Mouse (Mus musculus): Measurements from ENCODE around the gene Uhrf1bp1. TPM values are rescaled to one million over a fixed set of nuclear protein-coding genes. Genes with fewer than 3 reads are reported as not detected.
A peak's percentile ranks its signal among the peaks of the same experiment; 100 is the strongest.
"Not testable (repeated sequence)": the region's sequence is repeated elsewhere in the genome, so short reads cannot be mapped to it uniquely, and the experiment has no call there.

Gene Uhrf1bp1
- polyA plus RNA-seq, 1 experiment from 2014 or later = 6.6 TPM

DNA sequence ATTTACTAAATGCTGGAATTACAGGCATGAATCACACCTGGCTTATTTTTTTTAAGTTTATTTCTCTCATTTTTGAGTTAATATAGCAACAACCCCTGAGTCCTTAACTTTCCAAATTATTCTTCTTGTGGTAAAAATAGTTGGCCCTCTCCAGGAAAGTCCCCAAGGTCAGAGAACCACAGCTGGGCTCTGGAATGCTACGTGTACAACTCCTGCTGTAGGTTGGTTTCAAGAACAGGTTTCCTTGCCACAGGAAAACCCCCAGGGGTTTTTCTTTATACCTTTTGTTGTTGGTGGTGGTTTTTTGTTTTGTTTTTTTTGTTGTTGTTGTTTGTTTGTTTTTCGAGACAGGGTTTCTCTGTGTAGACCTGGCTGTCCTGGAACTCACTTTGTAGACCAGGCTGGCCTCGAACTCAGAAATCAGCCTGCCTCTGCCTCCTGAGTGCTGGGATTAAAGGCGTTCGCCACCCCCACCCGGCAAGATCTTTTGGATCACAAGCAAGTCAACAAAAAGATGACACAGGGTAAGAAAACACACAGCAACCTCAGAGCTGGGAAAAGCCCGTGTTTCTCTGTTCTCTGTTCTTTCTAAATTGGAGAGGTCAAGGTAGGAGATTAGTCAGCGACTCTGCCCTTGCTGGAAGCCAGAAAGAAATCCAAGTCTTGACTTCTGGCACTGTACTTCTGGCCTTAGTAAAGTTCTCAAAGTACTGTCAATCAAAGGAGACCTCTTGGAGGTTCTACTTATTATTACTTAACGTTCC is 32.9 kb upstream of the Uhrf1bp1 start:
- H3K27ac ChIP-seq = no peak overlapping the region
- H3K36me3 ChIP-seq = no peaks in the 10 kb centered on the region
- peaks cover 33% of the 10 kb centered on the region for H3K4me1 ChIP-seq (replicated peaks)
- no peaks in the 10 kb centered on the region for H3K27me3 ChIP-seq
- H3K4me3 ChIP-seq (replicated peaks) = no peak overlapping the region
- no peak overlapping the region for H3K4me2 ChIP-seq (replicated peaks)
- no peak overlapping the region for H3K9ac ChIP-seq (replicated peaks)
- no peaks in the 10 kb centered on the region for H3K9me3 ChIP-seq
- WGBS = 78% methylated on average over 9 of the region's 9 CpGs
- ATAC-seq = no peak

DNA sequence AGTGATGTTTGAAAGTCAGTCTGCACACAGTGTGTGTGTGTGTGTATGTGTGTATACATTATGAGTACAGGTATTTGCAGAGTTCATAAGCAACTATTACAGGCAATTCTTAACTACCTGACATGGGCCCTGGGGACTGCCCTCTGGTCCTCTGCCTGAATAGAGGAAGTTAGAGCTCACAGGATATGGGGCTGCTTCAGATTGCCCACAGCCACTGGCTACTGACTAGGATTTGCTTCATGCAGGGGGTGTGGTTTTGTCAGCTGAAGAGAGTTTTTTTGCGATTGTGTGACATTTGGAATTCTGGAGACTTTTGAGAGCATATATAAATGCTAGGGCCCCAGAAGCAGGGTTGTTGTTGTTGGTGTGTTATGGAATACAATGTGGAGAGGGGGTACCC is 31.3 kb upstream of the Uhrf1bp1 start:
- Histone ChIP-seq H3K9me3 (no peaks in the 10 kb centered on the region), H3K4me1 (replicated peaks) (peaks cover 18% of the 10 kb centered on the region), H3K27me3 (no peaks in the 10 kb centered on the region), H3K27ac (no peak overlapping the region), H3K9ac (replicated peaks) (no peak overlapping the region), H3K4me2 (replicated peaks) (no peak overlapping the region), H3K4me3 (replicated peaks) (no peak overlapping the region), H3K36me3 (no peaks in the 10 kb centered on the region)
- 78% methylated on average over 1 of the region's 1 CpGs for WGBS
- no peak for ATAC-seq

DNA sequence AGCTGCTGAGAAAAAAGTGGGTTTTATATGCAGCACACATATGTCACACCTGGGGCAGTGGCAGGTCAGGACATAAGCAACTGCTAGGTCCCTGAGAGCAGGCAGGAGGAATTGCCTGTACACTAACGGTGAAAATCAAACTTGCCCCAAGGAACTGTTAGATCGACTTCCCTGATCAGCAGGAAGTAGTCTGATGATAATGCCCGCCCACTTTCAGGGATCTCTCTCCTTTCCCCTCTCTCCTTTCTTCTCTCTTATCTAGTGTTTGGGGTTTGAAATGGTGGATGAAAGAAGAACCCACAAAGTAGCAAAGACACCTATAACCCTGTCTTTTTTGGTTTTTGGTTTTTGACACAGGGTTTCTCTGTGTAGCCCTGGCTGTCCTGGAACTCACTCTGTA is 30.7 kb upstream of the Uhrf1bp1 start:
- Histone ChIP-seq H3K27ac (no peak overlapping the region), H3K9ac (replicated peaks) (no peak overlapping the region), H3K9me3 (no peaks in the 10 kb centered on the region), H3K4me1 (replicated peaks) (peaks cover 18% of the 10 kb centered on the region), H3K36me3 (no peaks in the 10 kb centered on the region), H3K4me3 (replicated peaks) (no peak overlapping the region), H3K27me3 (no peaks in the 10 kb centered on the region), H3K4me2 (replicated peaks) (no peak overlapping the region)
- WGBS = 33% methylated on average over 3 of the region's 3 CpGs
- no peak for ATAC-seq

DNA sequence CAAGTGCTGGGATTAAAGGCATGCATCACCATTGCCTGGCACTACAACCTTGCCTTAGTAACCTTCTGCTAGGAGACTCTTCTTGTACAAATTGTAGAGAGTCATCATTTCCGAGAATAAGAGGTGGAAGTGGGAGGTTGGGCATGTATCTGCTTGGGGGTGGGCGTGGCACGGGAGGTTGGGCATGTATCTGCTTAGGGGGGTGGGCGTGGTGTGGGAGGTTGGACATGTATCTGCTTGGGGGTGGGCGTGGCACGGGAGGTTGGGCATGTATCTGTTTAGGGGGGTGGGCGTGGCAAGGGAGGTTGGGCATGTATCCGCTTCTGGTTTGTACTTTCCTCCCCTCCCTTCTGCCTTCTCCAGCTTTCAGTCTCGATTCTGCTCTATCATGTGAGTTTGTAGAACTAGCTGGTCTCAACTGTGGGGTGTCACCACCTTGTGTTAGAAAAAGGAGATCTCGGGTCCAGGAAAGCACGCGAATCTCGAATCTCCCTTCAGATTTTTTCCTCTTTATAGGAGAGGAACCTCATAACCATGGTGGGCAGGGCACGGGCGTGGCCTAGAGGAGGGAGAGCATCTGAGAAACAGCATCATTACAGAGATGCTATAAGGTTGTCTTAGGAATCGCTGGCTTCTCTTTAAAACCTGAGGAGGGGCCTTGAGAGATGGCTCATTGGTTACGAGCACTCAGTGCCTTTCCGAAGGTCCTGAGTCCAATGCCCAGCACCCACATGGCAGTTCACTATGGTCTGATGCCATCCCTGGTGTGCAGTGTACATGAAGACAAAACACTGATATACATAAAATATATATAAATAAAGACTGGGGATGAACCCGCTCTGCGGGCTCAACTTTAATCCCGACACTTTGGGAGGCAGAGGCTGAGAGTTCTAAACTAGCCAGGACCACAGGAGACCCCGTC is 30.0 kb upstream of the Uhrf1bp1 start:
- H3K9me3 ChIP-seq = no peaks in the 10 kb centered on the region
- peak overlapping the region; percentile 24 for H3K4me3 ChIP-seq (replicated peaks)
- H3K4me2 ChIP-seq (replicated peaks) = peak overlapping the region; percentile 45
- H3K27ac ChIP-seq = 0 out of 2 replicates have a peak overlapping the region, but pooled peaks have one; percentile 5
- no peak overlapping the region for H3K9ac ChIP-seq (replicated peaks)
- H3K36me3 ChIP-seq = no peaks in the 10 kb centered on the region
- ATAC-seq = peak; percentile 53; the same call in 1 of the 2 replicates
- H3K4me1 ChIP-seq (replicated peaks) = peaks cover 15% of the 10 kb centered on the region
- 5% methylated on average over 22 of the region's 22 CpGs for WGBS
- H3K27me3 ChIP-seq = no peaks in the 10 kb centered on the region

DNA sequence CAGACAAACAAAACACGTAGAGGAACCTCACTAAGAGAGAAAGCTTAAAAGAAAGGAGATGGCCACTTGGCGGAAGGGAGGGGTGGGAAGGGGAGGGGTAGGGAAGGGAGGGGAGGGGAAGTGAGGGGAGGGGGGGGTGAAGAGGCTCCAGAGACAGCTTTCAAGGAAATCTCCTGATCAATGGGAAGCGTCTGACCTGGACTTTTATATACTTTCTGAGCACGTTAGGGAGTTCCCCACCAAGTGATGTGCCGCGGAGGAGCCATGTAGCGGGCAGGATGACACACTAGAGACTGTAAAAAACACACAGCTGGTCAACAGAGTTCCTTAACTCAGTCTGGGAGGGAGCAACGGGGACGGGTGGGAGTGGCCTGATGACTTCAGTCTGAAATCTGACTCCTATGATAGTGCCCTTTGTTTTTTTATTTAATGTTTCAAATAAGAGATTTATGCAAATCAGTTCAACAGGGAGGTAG is 29.3 kb upstream of the Uhrf1bp1 start:
- WGBS = 1% methylated on average over 9 of the region's 9 CpGs
- Histone ChIP-seq H3K27me3 (no peaks in the 10 kb centered on the region), H3K4me1 (replicated peaks) (peaks cover 12% of the 10 kb centered on the region), H3K27ac (0 out of 2 replicates have a peak overlapping the region, but pooled peaks have one; percentile 5), H3K36me3 (no peaks in the 10 kb centered on the region), H3K4me2 (replicated peaks) (peak overlapping the region; percentile 45), H3K9ac (replicated peaks) (no peak overlapping the region), H3K4me3 (replicated peaks) (peak overlapping the region; percentile 24), H3K9me3 (no peaks in the 10 kb centered on the region)
- no peak for ATAC-seq

DNA sequence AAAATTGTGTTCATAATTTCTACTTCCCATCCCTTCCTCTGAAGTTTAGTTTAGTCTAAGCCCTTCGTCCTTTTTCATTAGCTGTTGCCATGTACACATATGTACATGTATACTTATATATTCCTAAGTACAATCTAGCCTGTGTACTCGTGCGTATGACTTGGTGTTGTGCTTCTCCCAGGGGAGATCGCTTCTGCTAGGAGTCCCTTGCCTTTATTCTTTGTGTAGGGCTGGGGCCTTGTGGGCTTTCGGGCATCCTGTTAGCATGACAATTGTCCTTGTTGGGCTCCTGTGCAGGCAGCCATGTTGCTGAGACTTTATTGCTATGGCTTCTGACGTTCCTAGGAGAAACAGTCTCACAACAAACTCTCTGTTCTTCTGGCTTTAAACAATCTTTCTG is 28.7 kb upstream of the Uhrf1bp1 start:
- H3K4me1 ChIP-seq (replicated peaks) = peaks cover 12% of the 10 kb centered on the region
- ATAC-seq = no peak
- H3K4me3 ChIP-seq (replicated peaks) = no peak overlapping the region
- no peaks in the 10 kb centered on the region for H3K36me3 ChIP-seq
- H3K9me3 ChIP-seq = no peaks in the 10 kb centered on the region
- H3K9ac ChIP-seq (replicated peaks) = no peak overlapping the region
- no peak overlapping the region for H3K4me2 ChIP-seq (replicated peaks)
- WGBS = 17% methylated on average over 6 of the region's 6 CpGs
- H3K27ac ChIP-seq = no peak overlapping the region
- H3K27me3 ChIP-seq = no peaks in the 10 kb centered on the region

DNA sequence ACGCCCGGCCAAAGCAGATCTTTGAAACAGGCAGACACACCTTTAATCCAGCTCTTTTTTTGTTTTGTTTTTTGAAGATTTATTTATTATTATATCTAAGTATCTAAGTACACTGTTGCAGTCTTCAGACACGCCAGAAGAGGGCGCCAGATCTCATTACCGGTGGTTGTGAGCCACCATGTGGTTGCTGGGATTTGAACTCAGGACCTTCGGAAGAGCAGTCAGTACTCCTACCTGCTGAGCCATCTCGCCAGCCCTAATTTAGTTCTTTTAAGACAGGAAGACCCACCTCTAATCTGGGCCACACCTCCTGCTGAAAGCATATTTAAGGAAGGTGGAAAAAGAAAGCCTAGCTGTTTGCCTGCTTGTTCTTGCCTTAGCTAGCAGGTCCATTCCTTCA is 25.8 kb upstream of the Uhrf1bp1 start:
- H3K4me2 ChIP-seq (replicated peaks) = no peak overlapping the region
- WGBS = 55% methylated on average over 7 of the region's 7 CpGs
- no peaks in the 10 kb centered on the region for H3K9me3 ChIP-seq
- H3K4me1 ChIP-seq (replicated peaks) = peaks cover 12% of the 10 kb centered on the region
- 0 out of 2 replicates have a peak, but pooled peaks cover 5% of the 10 kb centered on the region for H3K27me3 ChIP-seq
- no peak overlapping the region for H3K9ac ChIP-seq (replicated peaks)
- H3K27ac ChIP-seq = no peak overlapping the region
- no peak for ATAC-seq
- H3K36me3 ChIP-seq = no peaks in the 10 kb centered on the region
- H3K4me3 ChIP-seq (replicated peaks) = no peak overlapping the region

DNA sequence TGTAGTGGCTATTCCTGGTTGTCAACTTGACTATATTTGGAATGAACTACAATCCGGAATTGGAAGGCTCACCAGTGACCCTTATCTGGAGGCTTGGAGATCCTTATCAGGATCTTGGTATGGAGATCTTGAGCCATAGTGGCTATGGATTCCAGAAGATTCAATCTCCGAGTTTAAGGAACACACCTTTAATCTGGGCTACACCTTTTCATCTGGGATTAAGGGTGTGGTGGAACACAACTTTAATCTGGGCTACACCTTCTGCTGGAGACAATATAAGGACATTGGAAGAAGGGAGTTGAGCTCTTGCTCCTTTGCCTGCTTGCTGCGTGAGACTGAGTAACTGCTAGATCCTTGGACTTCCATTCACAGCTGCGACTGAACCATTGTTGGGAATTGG is 18.4 kb upstream of the Uhrf1bp1 start, which contains the start of gene Snrpc:
Gene Snrpc (plus strand): TSS at position 301 of the 400 bp plus-strand sequence.
- Histone ChIP-seq H3K4me2 (replicated peaks) (peak within 1 kb of the TSS; percentile 73; the same call in 1 of the 2 replicates), H3K4me1 (replicated peaks) (peaks cover 17% of the 10 kb centered on the region), H3K4me3 (replicated peaks) (peak within 1 kb of the TSS; percentile 91; the same call in 1 of the 2 replicates)
- not testable (repeated sequence) for H3K9ac ChIP-seq (replicated peaks); H3K36me3 ChIP-seq; H3K9me3 ChIP-seq; ATAC-seq; H3K27ac ChIP-seq; H3K27me3 ChIP-seq
- 86% methylated on average over 4 of the region's 4 CpGs for WGBS

DNA sequence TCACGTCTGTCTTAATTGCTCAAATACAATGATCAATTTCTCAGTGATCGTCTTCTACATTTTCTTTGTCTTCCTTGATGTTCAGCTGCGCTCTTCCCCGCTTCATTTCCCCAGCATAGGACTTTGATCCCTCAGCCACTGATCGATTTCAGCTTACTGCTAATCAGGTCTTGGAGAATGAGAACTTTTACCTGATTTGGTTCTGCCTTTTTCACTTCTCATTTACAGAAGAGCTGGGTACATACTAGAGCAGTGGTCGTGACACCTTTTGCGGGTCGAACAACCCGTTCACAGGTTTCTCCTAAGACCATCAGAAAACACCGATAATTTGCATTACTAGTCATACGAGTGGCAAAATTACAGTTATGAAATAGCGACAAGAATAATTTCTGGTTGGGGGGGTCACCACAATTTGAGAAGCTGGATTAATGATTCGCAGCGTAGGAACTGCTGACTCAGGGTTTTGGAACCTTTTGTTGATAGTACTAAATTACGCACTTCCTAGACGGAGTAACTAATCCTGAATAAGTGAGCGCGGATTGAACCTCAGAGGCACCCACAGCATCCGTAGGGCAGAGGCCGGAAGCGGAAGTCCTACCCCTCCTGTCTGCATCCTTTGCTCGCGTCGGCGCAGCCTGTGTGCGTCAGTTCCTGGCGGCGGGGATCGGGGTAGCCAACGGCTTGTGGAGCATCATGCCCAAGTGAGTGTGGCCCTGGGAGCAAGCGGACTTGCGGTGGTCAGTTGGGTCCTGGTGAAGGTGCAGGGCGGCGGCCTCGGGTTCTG is 16.6 kb upstream of the Uhrf1bp1 start:
- Histone ChIP-seq H3K4me3 (replicated peaks) (peak overlapping the region; percentile 91), H3K36me3 (peaks cover 25% of the 10 kb centered on the region), H3K9me3 (no peaks in the 10 kb centered on the region), H3K9ac (replicated peaks) (peak overlapping the region; percentile 86), H3K4me1 (replicated peaks) (peaks cover 17% of the 10 kb centered on the region), H3K4me2 (replicated peaks) (peak overlapping the region; percentile 73), H3K27ac (peak overlapping the region; percentile 70), H3K27me3 (0 out of 2 replicates have a peak, but pooled peaks cover 8% of the 10 kb centered on the region)
- 1% methylated on average over 35 of the region's 35 CpGs for WGBS
- peak; percentile 99 for ATAC-seq

DNA sequence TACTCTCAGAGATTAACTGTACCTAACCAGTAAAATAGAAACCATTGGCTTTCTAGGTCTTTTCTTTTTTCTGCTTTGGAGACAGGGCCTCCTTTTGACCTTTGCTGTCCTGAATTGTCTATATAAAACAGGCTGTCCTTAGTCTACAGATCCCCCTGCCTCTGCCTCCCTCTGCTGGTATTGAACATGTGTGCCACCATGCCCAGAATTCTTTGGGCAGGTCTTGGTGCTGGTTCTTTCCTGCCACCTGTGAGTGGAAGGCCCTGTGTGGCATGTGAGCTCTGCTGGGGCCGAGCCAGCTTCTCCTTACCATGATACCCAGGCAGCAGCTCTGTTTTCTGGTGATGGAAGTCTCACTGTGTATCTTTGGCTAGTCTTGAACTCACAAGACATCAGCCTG is 7.9 kb upstream of the Uhrf1bp1 start:
- 97% methylated on average over 1 of the region's 1 CpGs for WGBS
- peaks cover 94% of the 10 kb centered on the region for H3K36me3 ChIP-seq
- ATAC-seq = no peak

DNA sequence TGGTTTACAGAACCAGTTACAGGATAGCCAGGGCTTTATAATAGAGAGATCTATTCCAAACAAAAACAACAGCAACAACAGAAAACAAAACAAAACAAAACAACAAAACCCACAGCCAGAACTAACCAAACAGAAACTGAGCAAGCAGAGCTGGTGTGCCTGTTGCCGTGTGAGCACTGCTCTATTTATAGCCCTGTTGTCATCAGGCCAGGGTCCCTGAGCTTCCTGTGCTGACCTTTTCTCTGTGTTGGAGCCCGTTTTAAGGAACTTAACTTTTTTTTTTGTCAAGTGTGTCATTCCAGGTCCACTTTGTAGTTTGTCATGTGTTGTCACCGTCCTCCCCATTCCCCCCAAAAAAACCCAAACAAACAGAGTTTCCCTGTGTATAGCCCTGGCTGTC is 5.2 kb upstream of the Uhrf1bp1 start:
- H3K4me2 ChIP-seq (replicated peaks) = no peak overlapping the region
- no peaks in the 10 kb centered on the region for H3K9me3 ChIP-seq
- H3K4me3 ChIP-seq (replicated peaks) = no peak overlapping the region
- H3K27me3 ChIP-seq = no peaks in the 10 kb centered on the region
- H3K4me1 ChIP-seq (replicated peaks) = no peaks in the 10 kb centered on the region
- peaks cover 81% of the 10 kb centered on the region for H3K36me3 ChIP-seq
- H3K27ac ChIP-seq = no peak overlapping the region
- H3K9ac ChIP-seq (replicated peaks) = no peak overlapping the region
- 87% methylated on average over 3 of the region's 3 CpGs for WGBS
- no peak for ATAC-seq

More for the DNA sequence above, 7.9 kb upstream of the Uhrf1bp1 start:
- Histone ChIP-seq H3K4me1 (replicated peaks) (no peaks in the 10 kb centered on the region), H3K27ac (no peak overlapping the region), H3K9ac (replicated peaks) (no peak overlapping the region), H3K4me2 (replicated peaks) (no peak overlapping the region), H3K4me3 (replicated peaks) (no peak overlapping the region), H3K9me3 (no peaks in the 10 kb centered on the region), H3K27me3 (no peaks in the 10 kb centered on the region)

All from midbrain, embryonic 13.5 days (tissue).